Mouse (Mus musculus) midbrain, embryonic 11.5 days (tissue): ENCODE data around the gene Eya2. TPM values are rescaled to one million over a fixed set of nuclear protein-coding genes. Genes with fewer than 3 reads are reported as not detected.
"Not testable (repeated sequence)": the region's sequence is repeated elsewhere in the genome, so short reads cannot be mapped to it uniquely, and the experiment has no call there.

ENCODE experiments used
- ATAC-seq: fragments of 200-750 bp; cut with Nextera tagmentation; 2 replicates; pipeline ENCODE4 v1.8.0; 2017; ENCODE audit warnings: moderate TSS enrichment, moderate library complexity; ENCODE audit not compliant: low FRiP score
- DNase-seq: peaks from one replicate; pipeline ENCODE4 v3.0.0; 2015; ENCODE audit warnings: low spot score; ENCODE audit errors: missing footprints
- H3K27ac ChIP-seq: fragments of 300-500 bp; sonication (generic); 2 replicates; pipeline ENCODE4 v1.5.1; 2014; ENCODE audit warnings: low read depth, low read length
- H3K27me3 ChIP-seq: fragments of 300-500 bp; sonication (generic); 2 replicates; pipeline ENCODE4 v1.6.1; 2014; ENCODE audit warnings: mild to moderate bottlenecking, low read length, moderate library complexity, mixed read lengths; ENCODE audit not compliant: control insufficient read depth, insufficient read depth
- H3K36me3 ChIP-seq: fragments of 300-500 bp; sonication (generic); 2 replicates; pipeline ENCODE4 v1.6.1; 2014; ENCODE audit warnings: mild to moderate bottlenecking, low read length, moderate library complexity, mixed read lengths; ENCODE audit not compliant: control insufficient read depth, insufficient read depth
- H3K4me1 ChIP-seq: fragments of 300-500 bp; sonication (generic); 2 replicates; pipeline ENCODE4 v1.6.1; 2014; ENCODE audit warnings: low read length; ENCODE audit not compliant: control insufficient read depth, insufficient read depth
- H3K4me2 ChIP-seq: fragments of 300-500 bp; sonication (generic); 2 replicates; pipeline ENCODE4 v1.6.1; 2014; ENCODE audit warnings: mild to moderate bottlenecking, moderate library complexity
- H3K4me3 ChIP-seq: fragments of 300-500 bp; sonication (generic); 2 replicates; pipeline ENCODE4 v1.5.1; 2014; ENCODE audit warnings: low read depth, low read length
- H3K9ac ChIP-seq: fragments of 300-500 bp; sonication (generic); 2 replicates; pipeline ENCODE4 v1.6.1; 2014; ENCODE audit warnings: low read length
- H3K9me3 ChIP-seq: fragments of 300-500 bp; sonication (generic); 2 replicates; pipeline ENCODE4 v1.6.1; 2016; ENCODE audit warnings: low read length; ENCODE audit not compliant: control insufficient read depth
- WGBS: fragments of 180-500 bp; shearing (Covaris S2); extraction: QIAGEN DNeasy Blood & Tissue Kit; methylation state at CpG from one replicate; pipeline ENCODE4 v1.1.7; 2014; 5-methylcytosine and 5-hydroxymethylcytosine counted together
- polyA plus RNA-seq: library from polyadenylated mRNA; unstranded; fragments of >200 nt; fragmentation: Nextera tagmentation; extraction: Ambion mirVana; gene quantifications from 2 replicates; pipeline ENCODE4 v1.2.1, GENCODE M21; 2014

Eya2 gene
- polyA plus RNA-seq: 6.9 and 8.3 TPM in 2 replicates

DNA sequence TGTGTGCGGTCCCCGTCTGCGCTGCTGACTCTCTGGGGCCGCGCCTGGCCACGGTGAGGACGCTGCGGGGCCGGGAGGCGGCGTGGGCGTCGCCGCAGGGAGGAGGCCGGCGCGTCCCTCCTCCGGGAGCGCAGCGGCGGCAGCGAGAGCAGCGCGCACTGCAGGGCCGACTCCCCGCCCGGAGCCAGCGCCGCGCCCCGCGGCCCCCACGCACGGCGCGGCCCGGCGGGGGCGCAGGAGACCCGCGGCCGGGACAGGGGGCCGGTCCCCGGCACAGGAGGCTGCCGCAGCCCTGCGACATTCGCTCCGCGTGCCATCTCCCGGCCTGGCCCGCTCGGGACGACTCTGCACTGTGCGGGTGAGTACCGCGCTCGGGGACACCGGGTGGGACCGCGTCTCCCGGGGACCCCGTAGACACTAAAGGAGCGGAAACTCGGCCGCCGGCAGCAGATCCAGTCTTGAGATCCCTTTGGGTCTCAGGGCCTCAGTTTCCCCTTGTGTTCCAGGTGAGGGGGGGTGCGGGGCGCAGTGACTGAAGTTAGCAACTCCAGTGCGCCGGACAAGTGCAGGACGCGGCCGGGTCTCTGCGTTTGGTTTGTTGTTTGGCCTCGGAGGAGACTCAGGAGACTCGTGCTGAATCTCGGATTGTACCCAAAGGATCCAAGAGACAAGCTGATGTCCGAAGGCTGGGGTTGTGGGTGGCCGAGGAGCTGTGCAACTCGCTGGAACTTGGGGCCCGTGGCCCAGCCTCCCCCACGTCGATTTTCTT lies at the start of gene Eya2:
TSS of gene Eya2 (plus strand) at position 126 of the 769 bp plus-strand sequence.
- H3K27me3 ChIP-seq: peaks cover 27% of the 10 kb centered on the region
- WGBS: under 1% methylated on average over 51 of the region's 83 CpGs
- H3K27ac ChIP-seq: no peak within 1 kb of the TSS
- DNase-seq (no peak), ATAC-seq (peak; percentile 77)
- H3K4me2 ChIP-seq: peak within 1 kb of the TSS; percentile 99
- H3K36me3 ChIP-seq: no peaks in the 10 kb centered on the region
- peak within 1 kb of the TSS; percentile 63 for H3K9ac ChIP-seq
- no peaks in the 10 kb centered on the region for H3K9me3 ChIP-seq
- H3K4me3 ChIP-seq: peak within 1 kb of the TSS; percentile 56
- H3K4me1 ChIP-seq: peaks cover 17% of the 10 kb centered on the region

DNA sequence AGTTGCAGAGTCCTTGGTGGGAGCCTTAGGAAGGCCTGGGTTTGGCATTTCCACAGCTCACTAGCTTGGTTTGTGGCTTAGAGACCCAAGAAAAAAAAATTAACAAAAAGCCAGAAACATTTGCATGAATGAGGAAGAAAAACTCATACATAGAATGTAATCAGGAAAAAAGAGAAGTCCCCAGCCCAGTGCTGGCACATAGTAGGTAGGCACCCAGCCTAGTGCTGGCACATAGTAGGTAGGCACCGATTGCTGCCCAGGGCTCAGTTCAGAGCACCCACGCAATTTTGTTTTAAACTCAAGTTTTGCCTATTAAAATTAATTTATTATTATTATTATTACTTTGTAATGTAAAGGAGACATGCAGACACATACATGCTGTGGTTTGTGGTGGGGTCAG lies 49.1 kb upstream of the Eya2 start:
- no peak overlapping the region for H3K27ac ChIP-seq
- no peak overlapping the region for H3K4me2 ChIP-seq
- WGBS: 96% methylated on average over 2 of the region's 2 CpGs
- no peaks in the 10 kb centered on the region for H3K27me3 ChIP-seq
- ATAC-seq: no peak
- H3K4me3 ChIP-seq: no peak overlapping the region
- no peak for DNase-seq
- H3K36me3 ChIP-seq: no peaks in the 10 kb centered on the region
- peaks cover 6% of the 10 kb centered on the region for H3K4me1 ChIP-seq
- no peak overlapping the region for H3K9ac ChIP-seq
- no peaks in the 10 kb centered on the region for H3K9me3 ChIP-seq

- no peak for ATAC-seq
- H3K9me3 ChIP-seq: no peaks in the 10 kb centered on the region
- no peak for DNase-seq
- H3K9ac ChIP-seq: no peak overlapping the region
- no peak overlapping the region for H3K4me2 ChIP-seq
- WGBS: 70% methylated on average over 8 of the region's 8 CpGs
- no peak overlapping the region for H3K4me3 ChIP-seq
- no peak overlapping the region for H3K27ac ChIP-seq
- H3K4me1 ChIP-seq: peaks cover 6% of the 10 kb centered on the region
- H3K27me3 ChIP-seq: no peaks in the 10 kb centered on the region
- no peaks in the 10 kb centered on the region for H3K36me3 ChIP-seq
Measured at GRCm38 (mm10) chr2:165546341-165546740, 48.5 kb upstream of the Eya2 start.

DNA sequence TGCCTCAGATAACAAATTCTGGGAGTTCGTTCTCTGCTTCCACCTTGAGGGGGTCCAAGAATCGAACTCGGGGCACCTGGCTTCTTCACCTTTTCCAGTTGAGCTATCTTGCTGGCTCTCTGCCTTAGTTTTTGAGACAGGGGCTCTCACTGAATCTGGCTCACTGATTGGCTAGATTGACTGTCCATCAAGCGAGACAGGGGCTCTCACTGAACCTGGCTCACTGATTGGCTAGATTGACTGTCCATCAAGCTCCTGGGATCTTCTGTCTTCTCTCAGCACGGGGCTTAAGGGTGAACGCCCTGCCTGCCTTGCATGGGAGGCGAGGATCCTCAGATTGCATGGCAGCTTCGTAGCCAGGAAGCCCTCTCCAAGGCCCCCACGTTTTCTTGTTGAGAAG lies 47.4 kb upstream of the Eya2 start:
- ATAC-seq: no peak
- Histone ChIP-seq H3K9me3 (no peaks in the 10 kb centered on the region), H3K27me3 (no peaks in the 10 kb centered on the region), H3K9ac (no peak overlapping the region), H3K27ac (no peak overlapping the region), H3K36me3 (no peaks in the 10 kb centered on the region), H3K4me2 (no peak overlapping the region), H3K4me1 (peaks cover 6% of the 10 kb centered on the region), H3K4me3 (no peak overlapping the region)
- WGBS: 53% methylated on average over 9 of the region's 9 CpGs
- no peak for DNase-seq

- WGBS: 55% methylated on average over 6 of the region's 6 CpGs
Measured at GRCm38 (mm10) chr2:165548627-165549026, 46.2 kb upstream of the Eya2 start.

GRCm38 (mm10) chr2:165550410-165550809 lies 44.4 kb upstream of the Eya2 start:
- 78% methylated on average over 7 of the region's 7 CpGs for WGBS
- H3K4me3 ChIP-seq, H3K4me2 ChIP-seq, H3K27ac ChIP-seq, H3K9me3 ChIP-seq, H3K9ac ChIP-seq, H3K36me3 ChIP-seq, ATAC-seq, DNase-seq, H3K4me1 ChIP-seq, H3K27me3 ChIP-seq: not testable (repeated sequence)

More at GRCm38 (mm10) chr2:165548627-165549026, 46.2 kb upstream of the Eya2 start:
- H3K9ac ChIP-seq: no peak overlapping the region
- no peaks in the 10 kb centered on the region for H3K9me3 ChIP-seq
- H3K4me2 ChIP-seq: no peak overlapping the region
- no peak for DNase-seq
- no peak overlapping the region for H3K4me3 ChIP-seq
- ATAC-seq: no peak
- no peaks in the 10 kb centered on the region for H3K27me3 ChIP-seq
- H3K4me1 ChIP-seq: peaks cover 2% of the 10 kb centered on the region; the same call in 1 of the 2 replicates
- H3K36me3 ChIP-seq: no peaks in the 10 kb centered on the region
- H3K27ac ChIP-seq: no peak overlapping the region

DNA sequence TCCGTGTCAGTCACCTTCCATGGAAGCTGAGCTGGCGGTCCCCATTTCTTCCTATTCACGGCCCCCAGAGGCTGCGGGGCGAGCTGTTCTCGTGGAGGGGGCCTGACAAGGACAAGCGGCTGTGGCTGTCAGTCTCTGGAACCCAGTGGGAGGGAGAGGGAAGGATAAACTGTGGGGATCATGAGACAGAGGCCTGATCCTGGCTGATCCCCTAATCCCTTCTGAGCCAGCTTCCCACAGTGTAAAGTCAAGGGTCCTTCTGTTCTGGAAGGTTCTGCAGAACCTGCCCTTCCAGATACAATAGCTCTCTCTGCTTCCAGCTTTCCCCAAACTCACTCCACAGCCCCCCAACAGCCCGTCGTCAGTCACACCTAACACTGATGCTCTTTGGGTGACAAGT lies 40.8 kb upstream of the Eya2 start:
- Histone ChIP-seq H3K27me3 (no peaks in the 10 kb centered on the region), H3K36me3 (no peaks in the 10 kb centered on the region), H3K4me2 (no peak overlapping the region), H3K9ac (no peak overlapping the region), H3K9me3 (no peaks in the 10 kb centered on the region), H3K4me1 (0 out of 2 replicates have a peak, but pooled peaks cover 4% of the 10 kb centered on the region), H3K27ac (no peak overlapping the region), H3K4me3 (no peak overlapping the region)
- ATAC-seq (no peak), DNase-seq (no peak)
- 40% methylated on average over 9 of the region's 9 CpGs for WGBS

DNA sequence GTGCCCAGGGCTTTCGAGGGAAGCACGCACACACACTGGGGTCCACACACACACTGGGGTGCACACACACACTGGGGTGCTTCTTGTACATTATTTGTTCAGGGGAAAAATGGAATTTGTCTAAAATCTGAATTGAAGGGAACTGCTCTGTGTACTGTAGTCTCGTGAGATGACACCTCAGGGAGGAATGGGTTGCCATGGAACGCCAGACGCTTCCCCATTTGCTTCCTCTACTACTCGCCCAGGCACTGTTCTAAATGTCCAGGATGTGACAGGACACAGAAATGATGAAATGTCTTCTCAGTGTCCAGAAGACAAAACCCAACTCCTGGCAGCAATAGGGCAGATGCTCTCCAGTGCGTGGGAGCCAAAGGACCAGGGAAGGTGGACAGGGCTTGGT lies 37.6 kb upstream of the Eya2 start:
- H3K27me3 ChIP-seq: no peaks in the 10 kb centered on the region
- ATAC-seq: no peak
- 0 out of 2 replicates have a peak, but pooled peaks cover 4% of the 10 kb centered on the region for H3K4me1 ChIP-seq
- no peak overlapping the region for H3K4me2 ChIP-seq
- 86% methylated on average over 7 of the region's 7 CpGs for WGBS
- no peaks in the 10 kb centered on the region for H3K9me3 ChIP-seq
- H3K4me3 ChIP-seq: no peak overlapping the region
- no peak overlapping the region for H3K9ac ChIP-seq
- H3K27ac ChIP-seq: no peak overlapping the region
- no peak for DNase-seq
- H3K36me3 ChIP-seq: no peaks in the 10 kb centered on the region

- no peak overlapping the region for H3K27ac ChIP-seq
- H3K4me1 ChIP-seq: peaks cover 10% of the 10 kb centered on the region
- H3K36me3 ChIP-seq: no peaks in the 10 kb centered on the region
- 78% methylated on average over 11 of the region's 11 CpGs for WGBS
- peaks cover 7% of the 10 kb centered on the region for H3K27me3 ChIP-seq
- no peaks in the 10 kb centered on the region for H3K9me3 ChIP-seq
- H3K4me2 ChIP-seq: no peak overlapping the region
- no peak overlapping the region for H3K9ac ChIP-seq
- ATAC-seq: no peak
- no peak for DNase-seq
- no peak overlapping the region for H3K4me3 ChIP-seq
Measured at GRCm38 (mm10) chr2:165558916-165559315, 35.9 kb upstream of the Eya2 start.
